Mouse (Mus musculus): ENCODE results near the gene Dnmbp.

- TF ChIP-seq CTCF (IDR thresholded peaks at IDR 0.05; ENCODE audit: low read depth) = no peak
- TF ChIP-seq EP300 (optimal IDR thresholded peaks at IDR 0.05) = no peak
Observed at GRCm38 (mm10) chr19:43898547-43898946, 41.4 kb downstream of the Dnmbp start.
